Mouse (Mus musculus) adrenal gland (tissue): ENCODE measurements around the gene B430305J03Rik.

Experiments used
- intact Hi-C: fragments of 180-260 bp; cut with DNase I; formaldehyde crosslinking; loops from one replicate; pipeline ENCODE4 v1.15.1; 2025

The B430305J03Rik gene

DNA sequence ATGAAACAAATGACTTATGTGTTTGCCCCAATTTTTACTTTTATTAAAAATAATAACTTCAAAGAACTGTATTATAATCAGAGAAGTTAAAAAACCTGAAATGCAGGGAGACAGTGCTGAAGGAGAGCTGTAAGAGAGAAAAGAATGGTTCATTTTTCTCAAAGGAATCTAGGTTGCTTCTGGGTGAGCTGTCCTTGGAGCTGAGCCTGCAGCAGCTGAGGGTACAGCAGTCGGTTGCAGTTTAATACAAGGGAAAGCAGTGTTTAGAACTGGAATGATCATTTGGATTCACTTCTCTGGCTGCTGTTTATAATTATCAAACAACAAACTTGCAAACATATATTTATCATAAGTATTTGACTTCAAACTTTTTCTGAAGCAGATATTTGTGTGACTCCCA is 16.3 kb downstream of the B430305J03Rik start:
- intact Hi-C loops: no loop called here

DNA sequence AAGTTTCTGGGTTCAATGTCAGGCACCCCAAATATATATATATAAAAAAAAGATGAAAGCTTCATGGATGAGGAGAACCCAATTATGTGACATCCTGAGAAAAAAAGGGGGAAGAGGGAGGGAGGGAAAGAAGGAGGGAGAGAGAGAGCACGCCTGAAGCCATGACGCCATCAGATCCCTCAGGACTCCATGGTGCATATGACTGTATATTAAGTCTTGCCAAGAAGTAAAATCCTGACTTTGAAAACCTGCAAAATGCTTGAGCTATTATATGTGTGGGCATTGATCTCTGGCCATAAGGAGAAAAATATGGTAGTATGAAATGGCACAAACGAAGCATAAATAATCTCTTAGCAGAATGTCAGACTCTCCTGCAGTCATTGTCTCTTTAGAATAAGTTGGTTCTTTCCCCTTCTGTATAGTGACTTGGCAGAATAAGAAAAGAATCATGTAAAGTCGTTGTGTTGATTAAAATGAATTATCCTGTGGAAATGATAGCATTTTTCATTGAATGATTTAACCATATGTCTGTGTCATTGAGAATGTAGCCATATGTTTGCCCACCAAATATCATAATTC is 17.6 kb downstream of the B430305J03Rik start:
- intact Hi-C loops: no loop called here

DNA sequence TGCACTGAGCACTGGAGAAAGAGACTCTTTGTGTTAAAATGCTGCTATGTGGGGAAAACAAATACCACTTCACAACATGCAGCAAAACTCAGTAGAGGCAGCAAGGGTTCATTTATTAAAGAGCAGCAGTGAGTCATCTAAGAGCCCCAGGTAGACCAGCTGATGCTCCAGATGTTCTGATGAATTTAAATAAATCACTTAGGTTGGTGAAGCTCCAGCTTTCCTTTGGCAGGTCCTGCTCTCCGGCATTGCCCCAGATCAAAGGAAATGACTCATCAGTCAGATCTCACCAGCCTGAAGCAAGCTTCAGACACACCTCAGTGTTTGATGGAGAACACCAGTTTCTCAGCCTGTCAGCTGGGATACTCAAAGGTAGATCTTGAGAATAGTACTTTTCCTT is 20.1 kb downstream of the B430305J03Rik start:
- intact Hi-C loops: no loop called here

DNA sequence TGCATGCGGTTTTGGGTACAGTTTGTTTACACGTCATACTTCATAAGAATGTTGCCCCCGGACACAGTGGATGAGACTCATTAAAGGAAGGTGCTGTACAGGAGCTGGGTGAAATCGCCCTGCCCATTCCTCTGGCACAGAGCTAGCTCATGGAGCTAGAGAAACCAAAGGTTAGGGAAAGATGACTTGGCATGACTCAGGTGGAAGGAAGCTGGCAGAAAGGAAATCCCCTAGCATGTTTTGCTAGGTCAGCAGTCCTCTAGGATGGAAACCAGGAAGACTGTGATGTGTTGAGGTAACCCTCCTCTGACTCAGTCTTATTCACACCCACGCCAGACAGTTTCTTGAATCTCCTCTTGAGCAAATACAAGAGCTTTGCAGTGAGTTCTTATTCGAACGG is 21.7 kb downstream of the B430305J03Rik start:
- intact Hi-C loops: no loop called here

DNA sequence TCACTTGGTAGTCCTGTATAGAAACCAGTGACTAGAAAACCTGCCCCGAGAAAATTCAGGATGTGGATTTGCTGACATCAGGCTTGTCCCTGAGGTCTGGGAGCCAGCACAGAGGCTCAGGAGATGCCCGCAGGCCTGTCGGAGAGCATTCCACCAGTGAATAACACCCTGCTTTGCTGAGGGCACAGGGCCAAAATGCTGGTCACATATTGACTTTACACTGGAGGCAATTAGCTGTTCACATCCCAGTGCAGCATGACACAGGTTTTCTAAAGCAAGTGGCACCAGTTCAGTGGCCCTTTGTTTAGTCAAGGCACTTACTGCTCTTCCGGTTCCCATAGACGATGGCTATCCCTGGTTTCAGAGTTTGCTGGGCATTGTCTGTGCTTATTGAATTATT is 25.4 kb downstream of the B430305J03Rik start:
- intact Hi-C loops: no loop called here

DNA sequence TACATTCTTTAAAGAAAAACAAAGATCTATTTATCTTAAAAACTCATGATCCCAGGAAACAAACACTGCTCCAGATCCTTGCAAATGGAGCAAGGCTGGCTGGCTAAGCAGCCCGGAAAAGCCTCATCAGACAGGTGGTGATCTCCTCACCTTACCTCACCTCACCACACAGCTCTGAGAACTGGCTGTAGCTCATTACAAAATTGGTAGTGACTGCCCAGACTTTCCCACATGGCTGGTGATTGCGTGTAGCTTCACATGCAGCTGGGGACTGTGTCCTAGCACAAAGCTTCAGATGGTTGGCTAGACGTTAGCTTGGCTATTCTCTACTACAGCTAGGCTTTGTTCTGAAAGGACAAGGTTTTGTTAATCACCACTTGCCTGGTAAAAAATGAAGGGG is 28.5 kb downstream of the B430305J03Rik start:
- intact Hi-C loops: no loop called here

DNA sequence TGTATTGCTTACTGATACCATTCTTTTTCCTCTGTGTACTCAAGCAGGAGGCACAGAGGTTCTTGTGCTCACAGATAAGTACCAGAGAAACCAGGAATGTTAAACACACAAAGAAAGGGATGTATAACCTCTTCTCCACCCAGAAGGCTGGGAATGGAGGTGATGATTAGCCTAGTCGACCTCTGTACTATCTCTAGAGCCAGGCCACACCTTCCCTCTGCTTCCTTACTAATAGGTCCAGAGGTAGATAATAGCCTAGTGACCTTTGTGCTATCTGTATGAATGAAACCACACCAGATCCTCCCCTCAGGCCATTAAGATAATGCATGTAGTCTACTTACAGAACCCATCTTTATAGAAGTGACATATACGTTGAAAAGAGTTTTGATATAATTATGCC is 29.5 kb downstream of the B430305J03Rik start:
- intact Hi-C loops: no loop called here

DNA sequence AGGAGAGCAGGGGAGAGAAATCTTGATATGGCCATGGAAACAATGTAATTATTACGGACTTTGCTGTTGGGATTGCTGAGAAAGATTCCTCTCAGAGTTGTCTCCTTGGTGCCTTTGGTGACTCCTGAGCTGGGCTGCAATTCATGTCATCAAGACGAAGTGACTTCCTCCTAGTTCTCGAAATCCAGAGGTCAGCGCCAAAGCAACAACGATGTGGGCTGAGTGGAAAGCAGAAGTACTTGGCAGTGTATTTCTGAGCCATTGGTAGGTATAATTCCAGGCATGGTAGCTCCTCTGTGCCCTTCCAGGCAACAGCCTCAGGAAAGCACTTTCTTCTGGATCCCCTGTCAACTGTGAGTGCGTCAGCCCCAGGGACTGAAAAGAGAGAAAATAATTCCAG is 44.1 kb downstream of the B430305J03Rik start:
- intact Hi-C loops: no loop called here

DNA sequence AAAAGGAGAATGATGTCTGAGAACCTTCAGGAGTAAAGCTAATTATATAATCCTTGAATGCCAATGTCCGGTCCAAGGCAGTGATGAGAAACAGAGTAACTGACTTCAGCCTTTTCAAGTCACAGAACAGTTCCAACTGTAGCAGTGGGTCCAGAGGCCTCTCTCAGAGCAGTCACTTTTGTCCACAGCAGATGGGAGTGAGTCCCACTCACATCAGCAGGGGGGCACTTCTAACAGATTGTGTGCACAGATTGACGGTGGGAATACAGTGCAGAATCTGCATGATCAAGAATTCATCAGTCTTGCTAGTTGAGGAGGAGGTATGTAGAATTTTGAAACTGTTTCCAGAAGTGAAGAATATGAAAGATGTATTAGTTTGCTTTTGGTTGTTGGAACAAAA is 45.7 kb downstream of the B430305J03Rik start:
- intact Hi-C loops: no loop called here

DNA sequence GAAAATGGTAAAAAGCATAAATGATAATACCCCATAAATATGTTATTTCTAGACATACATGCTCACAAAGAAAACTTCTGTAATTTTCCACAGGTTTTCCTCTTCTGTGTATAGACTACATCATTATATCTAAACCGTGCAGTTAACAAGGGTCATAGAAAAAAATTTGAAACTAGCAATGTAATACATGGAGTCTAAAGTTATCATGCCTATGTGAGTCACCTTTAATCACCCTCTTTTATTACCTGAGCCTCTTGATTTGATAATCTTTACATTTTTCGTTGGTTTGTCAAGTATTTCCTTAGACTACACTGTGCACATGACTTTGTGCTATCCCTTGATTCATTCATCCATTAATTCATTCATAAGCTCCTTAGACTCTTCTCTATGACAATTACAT is 50.7 kb downstream of the B430305J03Rik start:
- intact Hi-C loops: no loop called here
